Mouse (Mus musculus) lung, embryonic 14.5 days (tissue): ENCODE data around the gene Utf1. TPM values are rescaled to one million over a fixed set of nuclear protein-coding genes. Genes with fewer than 3 reads are reported as not detected.

ENCODE experiments used
- ATAC-seq: fragments of 200-750 bp; cut with Nextera tagmentation; 2 replicates; pipeline ENCODE4 v1.8.0; 2017; ENCODE audit warnings: mild to moderate bottlenecking, moderate TSS enrichment, moderate library complexity; ENCODE audit not compliant: insufficient read depth
- DNase-seq: peaks from one replicate; pipeline ENCODE4 v3.0.0-alpha.2; 2015
- H3K27ac ChIP-seq: fragments of 300-500 bp; sonication (generic); 2 replicates; pipeline ENCODE4 v1.5.1; 2014; ENCODE audit warnings: low read depth, mild to moderate bottlenecking, moderate library complexity
- H3K27me3 ChIP-seq: fragments of 300-500 bp; sonication (generic); 2 replicates; pipeline ENCODE4 v1.6.1; 2014; ENCODE audit warnings: low read length, control low read depth; ENCODE audit not compliant: insufficient read depth
- H3K36me3 ChIP-seq: fragments of 300-500 bp; sonication (generic); 2 replicates; pipeline ENCODE4 v1.6.1; 2014; ENCODE audit warnings: control low read depth; ENCODE audit not compliant: insufficient read depth
- H3K4me1 ChIP-seq: fragments of 300-500 bp; sonication (generic); 2 replicates; pipeline ENCODE4 v1.6.1; 2014; ENCODE audit warnings: antibody characterized with exemption, control low read depth; ENCODE audit not compliant: insufficient read depth
- H3K4me2 ChIP-seq: fragments of 300-500 bp; sonication (generic); 2 replicates; pipeline ENCODE4 v1.6.1; 2014; ENCODE audit warnings: mild to moderate bottlenecking
- H3K4me3 ChIP-seq: fragments of 300-500 bp; sonication (generic); 2 replicates; pipeline ENCODE4 v1.5.1; 2014; ENCODE audit warnings: low read depth, low read length
- H3K9ac ChIP-seq: fragments of 300-500 bp; sonication (generic); 2 replicates; pipeline ENCODE4 v1.6.1; 2014
- H3K9me3 ChIP-seq: fragments of 300-500 bp; sonication (generic); 2 replicates; pipeline ENCODE4 v1.6.1; 2016; ENCODE audit warnings: low read depth, low read length, control low read depth
- CTCF ChIP-seq: IDR thresholded peaks from 2 replicates; pipeline ENCODE4 v1.5.1; 2016; ENCODE audit warnings: antibody characterized with exemption, low read depth
- WGBS: fragments of 180-500 bp; shearing (Covaris S2); extraction: QIAGEN DNeasy Blood & Tissue Kit; methylation state at CpG from one replicate; pipeline ENCODE4 v1.1.7; 2014; 5-methylcytosine and 5-hydroxymethylcytosine counted together
- polyA plus RNA-seq: library from polyadenylated mRNA; unstranded; fragments of >200 nt; fragmentation: Nextera tagmentation; extraction: Ambion mirVana; gene quantifications from 2 replicates; pipeline ENCODE4 v1.2.1, GENCODE M21; 2014

Utf1 gene
- polyA plus RNA-seq, 1 experiment from 2014 or later: 0.14 TPM

- Histone ChIP-seq H3K9ac (no peak overlapping the region), H3K36me3 (no peaks in the 10 kb centered on the region), H3K4me2 (no peak overlapping the region), H3K4me1 (no peaks in the 10 kb centered on the region), H3K4me3 (no peak overlapping the region), H3K27ac (no peak overlapping the region), H3K27me3 (no peaks in the 10 kb centered on the region), H3K9me3 (no peaks in the 10 kb centered on the region)
- TF ChIP-seq CTCF: no peak
- WGBS: 86% methylated on average over 10 of the region's 10 CpGs
- no peak for DNase-seq
- ATAC-seq: no peak
Observed at GRCm38 (mm10) chr7:139961141-139961540, 17.6 kb downstream of the Utf1 start.

- no peak for TF ChIP-seq CTCF
- DNase-seq: no peak
- Histone ChIP-seq H3K4me1 (no peaks in the 10 kb centered on the region), H3K9ac (no peak overlapping the region), H3K9me3 (no peaks in the 10 kb centered on the region), H3K4me3 (no peak overlapping the region), H3K27me3 (no peaks in the 10 kb centered on the region), H3K4me2 (no peak overlapping the region), H3K27ac (no peak overlapping the region), H3K36me3 (no peaks in the 10 kb centered on the region)
- WGBS: 41% methylated on average over 4 of the region's 4 CpGs
- ATAC-seq: no peak
Observed at GRCm38 (mm10) chr7:139963814-139964213, 20.2 kb downstream of the Utf1 start.

- no peaks in the 10 kb centered on the region for H3K9me3 ChIP-seq
- H3K4me2 ChIP-seq: no peak overlapping the region
- no peak overlapping the region for H3K27ac ChIP-seq
- ATAC-seq: no peak
- no peak overlapping the region for H3K4me3 ChIP-seq
- no peak overlapping the region for H3K9ac ChIP-seq
- TF ChIP-seq CTCF: no peak
- 23% methylated on average over 4 of the region's 4 CpGs for WGBS
- H3K27me3 ChIP-seq: no peaks in the 10 kb centered on the region
- no peaks in the 10 kb centered on the region for H3K36me3 ChIP-seq
- DNase-seq: no peak
- no peaks in the 10 kb centered on the region for H3K4me1 ChIP-seq
Observed at GRCm38 (mm10) chr7:139967175-139967574, 23.6 kb downstream of the Utf1 start.

- no peak for DNase-seq
- H3K27me3 ChIP-seq: no peaks in the 10 kb centered on the region
Observed at GRCm38 (mm10) chr7:139968428-139968827, 24.8 kb downstream of the Utf1 start.

GRCm38 (mm10) chr7:139969348-139970130 lies 25.9 kb downstream of the Utf1 start:
- no peaks in the 10 kb centered on the region for H3K36me3 ChIP-seq
- H3K27me3 ChIP-seq: no peaks in the 10 kb centered on the region
- 45% methylated on average over 9 of the region's 10 CpGs for WGBS
- H3K4me2 ChIP-seq: no peak overlapping the region
- no peaks in the 10 kb centered on the region for H3K4me1 ChIP-seq
- no peak overlapping the region for H3K4me3 ChIP-seq
- ATAC-seq (0 out of 2 replicates have a peak, but pooled peaks have one; percentile 42), DNase-seq (peak; percentile 90)
- H3K9ac ChIP-seq: no peak overlapping the region
- no peak overlapping the region for H3K27ac ChIP-seq
- peak; percentile 90 for TF ChIP-seq CTCF
- H3K9me3 ChIP-seq: no peaks in the 10 kb centered on the region

More at GRCm38 (mm10) chr7:139968428-139968827, 24.8 kb downstream of the Utf1 start:
- no peak for TF ChIP-seq CTCF
- no peak overlapping the region for H3K9ac ChIP-seq
- no peaks in the 10 kb centered on the region for H3K36me3 ChIP-seq
- H3K4me3 ChIP-seq: no peak overlapping the region
- ATAC-seq: no peak
- 49% methylated on average over 5 of the region's 5 CpGs for WGBS
- H3K27ac ChIP-seq: no peak overlapping the region
- no peak overlapping the region for H3K4me2 ChIP-seq
- no peaks in the 10 kb centered on the region for H3K9me3 ChIP-seq
- no peaks in the 10 kb centered on the region for H3K4me1 ChIP-seq

GRCm38 (mm10) chr7:139970216-139970919 lies 26.8 kb downstream of the Utf1 start:
- H3K4me1 ChIP-seq: no peaks in the 10 kb centered on the region
- no peaks in the 10 kb centered on the region for H3K9me3 ChIP-seq
- no peaks in the 10 kb centered on the region for H3K36me3 ChIP-seq
- TF ChIP-seq CTCF: no peak
- H3K27me3 ChIP-seq: no peaks in the 10 kb centered on the region
- H3K27ac ChIP-seq: no peak overlapping the region
- no peak overlapping the region for H3K9ac ChIP-seq
- WGBS: 77% methylated on average over 10 of the region's 10 CpGs
- no peak overlapping the region for H3K4me2 ChIP-seq
- H3K4me3 ChIP-seq: no peak overlapping the region
- no peak for ATAC-seq
- DNase-seq: no peak

- ATAC-seq (no peak), DNase-seq (no peak)
- H3K27ac ChIP-seq: no peak overlapping the region
- no peak overlapping the region for H3K4me2 ChIP-seq
- H3K4me1 ChIP-seq: no peaks in the 10 kb centered on the region
- no peaks in the 10 kb centered on the region for H3K9me3 ChIP-seq
- H3K9ac ChIP-seq: no peak overlapping the region
- H3K4me3 ChIP-seq: no peak overlapping the region
- WGBS: 65% methylated on average over 5 of the region's 5 CpGs
- no peak for TF ChIP-seq CTCF
- no peaks in the 10 kb centered on the region for H3K27me3 ChIP-seq
- H3K36me3 ChIP-seq: no peaks in the 10 kb centered on the region
Observed at GRCm38 (mm10) chr7:139970979-139971378, 27.4 kb downstream of the Utf1 start.
